Mouse (Mus musculus): ENCODE measurements at regions not wholly inside any gene's neighbourhood (a gene's known extent, or its start where the extent isn't known, plus 50 kb on each side); places are given as distances from the start of the nearest gene placed in this dataset.
"Not testable (repeated sequence)": the region's sequence is repeated elsewhere in the genome, so short reads cannot be mapped to it uniquely, and the experiment has no call there.

GRCm38 (mm10) chr13:26457487-26458253 is 312.3 kb downstream of the Hdgfl1 start:
- peak; percentile 37 to 55 for DNase-seq

GRCm38 (mm10) chr13:26426639-26427038 is 343.3 kb downstream of the Hdgfl1 start:
- no peak for DNase-seq

- no peak for DNase-seq
Observed at GRCm38 (mm10) chr13:26424513-26424912, 345.5 kb downstream of the Hdgfl1 start.

GRCm38 (mm10) chr13:26405757-26406156 is 364.2 kb downstream of the Hdgfl1 start:
- DNase-seq = peak; percentile 23 to 50

- peak; percentile 6 to 44 for DNase-seq
Observed at GRCm38 (mm10) chr13:26404707-26405106, 365.3 kb downstream of the Hdgfl1 start.

GRCm38 (mm10) chr13:26387861-26388621 is 381.9 kb downstream of the Hdgfl1 start:
- no peak for DNase-seq

GRCm38 (mm10) chr13:26382631-26383030 is 387.3 kb downstream of the Hdgfl1 start:
- DNase-seq = no peak

GRCm38 (mm10) chr13:26382154-26382553 is 387.8 kb downstream of the Hdgfl1 start:
- no peak for DNase-seq

- no peak for DNase-seq
Observed at GRCm38 (mm10) chr13:26375546-26375945, 394.4 kb downstream of the Hdgfl1 start.

- DNase-seq = not testable (repeated sequence)
Observed at GRCm38 (mm10) chr13:26365911-26366310, 404.1 kb downstream of the Hdgfl1 start.

- DNase-seq = peak; percentile 3 to 8
Observed at GRCm38 (mm10) chr13:26356341-26356740, 413.6 kb downstream of the Hdgfl1 start.

- no peak for DNase-seq
Observed at GRCm38 (mm10) chr13:26354421-26354820, 415.5 kb downstream of the Hdgfl1 start.

GRCm38 (mm10) chr13:26350510-26350909 is 419.5 kb downstream of the Hdgfl1 start:
- DNase-seq = no peak

GRCm38 (mm10) chr13:26338795-26339194 is 431.2 kb downstream of the Hdgfl1 start:
- DNase-seq = no peak

- DNase-seq = no peak
Observed at GRCm38 (mm10) chr13:26325066-26325465, 444.9 kb downstream of the Hdgfl1 start.

- no peak for DNase-seq
Observed at GRCm38 (mm10) chr13:26324633-26325032, 445.3 kb downstream of the Hdgfl1 start.

GRCm38 (mm10) chr13:26318557-26318956 is 451.4 kb downstream of the Hdgfl1 start:
- no peak for DNase-seq

- DNase-seq = no peak
Observed at GRCm38 (mm10) chr13:26312246-26313010, 457.5 kb downstream of the Hdgfl1 start.

- peak in 1 of 2 experiments; percentile 1 for DNase-seq
Observed at GRCm38 (mm10) chr13:26284073-26284444, 485.9 kb downstream of the Hdgfl1 start.

- DNase-seq = no peak
Observed at GRCm38 (mm10) chr13:26283397-26284072, 486.4 kb downstream of the Hdgfl1 start.

- no peak for DNase-seq
Observed at GRCm38 (mm10) chr13:26282291-26282690, 487.7 kb downstream of the Hdgfl1 start.

GRCm38 (mm10) chr13:26272850-26273249 is 497.1 kb downstream of the Hdgfl1 start:
- no peak for DNase-seq

- DNase-seq = no peak
Observed at GRCm38 (mm10) chr13:26267501-26267900, 502.5 kb downstream of the Hdgfl1 start.

Data from kidney, postnatal 36 days (tissue).